Mouse (Mus musculus) forebrain, embryonic 10.5 days (tissue): ENCODE results near the gene Vps54. TPM values are rescaled to one million over a fixed set of nuclear protein-coding genes. Genes with fewer than 3 reads are reported as not detected.

Experiments used
- DNase-seq: peaks from one replicate; pipeline ENCODE4 v3.0.0-alpha.2; 2017; ENCODE audit warnings: low spot score; ENCODE audit errors: extremely low spot score
- H3K27ac ChIP-seq: fragments of 300-500 bp; sonication (generic); 2 replicates; pipeline ENCODE4 v1.5.1; 2016; ENCODE audit warnings: mild to moderate bottlenecking
- H3K27me3 ChIP-seq: fragments of 300-500 bp; sonication (generic); 2 replicates; pipeline ENCODE4 v1.6.1; 2016; ENCODE audit warnings: mild to moderate bottlenecking; ENCODE audit not compliant: poor library complexity, severe bottlenecking
- H3K36me3 ChIP-seq: fragments of 300-500 bp; sonication (generic); replicated peaks from 2 replicates; pipeline ENCODE4 v1.6.1; 2016; ENCODE audit warnings: mild to moderate bottlenecking, moderate library complexity
- H3K4me1 ChIP-seq: fragments of 300-500 bp; sonication (generic); 2 replicates; pipeline ENCODE4 v1.6.1; 2016
- H3K4me3 ChIP-seq: fragments of 300-500 bp; sonication (generic); 2 replicates; pipeline ENCODE4 v1.5.1; 2016; ENCODE audit warnings: mild to moderate bottlenecking, moderate library complexity
- H3K9me3 ChIP-seq: fragments of 300-500 bp; sonication (generic); 2 replicates; pipeline ENCODE4 v1.6.1; 2016; ENCODE audit warnings: mild to moderate bottlenecking, moderate library complexity
- WGBS: fragments of 180-500 bp; shearing (Covaris S2); methylation state at CpG from one replicate; pipeline ENCODE4 v1.1.7; 2016; 5-methylcytosine and 5-hydroxymethylcytosine counted together
- polyA plus RNA-seq: library from polyadenylated mRNA; unstranded; fragments of >200 nt; fragmentation: Nextera tagmentation; extraction: Ambion mirVana; gene quantifications from 2 replicates; pipeline ENCODE4 v1.2.1, GENCODE M21; 2016

The Vps54 gene
- polyA plus RNA-seq, 1 experiment from 2014 or later, result 12.3 TPM

DNA sequence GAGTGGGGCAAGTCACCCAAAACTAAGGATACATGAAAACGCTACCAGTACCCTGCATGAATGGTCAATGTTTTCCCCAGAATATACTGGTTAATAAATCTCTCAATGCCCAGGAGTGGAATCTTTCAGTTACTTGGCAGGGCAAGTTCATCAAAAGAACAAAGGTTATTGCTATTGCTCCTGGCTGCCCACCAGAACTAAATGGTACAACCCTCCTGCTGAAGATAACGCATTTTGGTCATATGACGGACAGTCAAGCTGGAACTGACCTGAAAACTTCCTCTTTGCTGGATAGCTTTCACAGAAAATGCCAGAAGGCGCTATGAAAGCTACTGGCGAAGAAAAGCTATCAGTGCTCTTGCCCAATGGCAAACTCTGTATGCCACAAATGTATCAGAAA is 86.7 kb downstream of the Vps54 start:
- DNase-seq, result no peak
- Histone ChIP-seq H3K9me3 (no peaks in the 10 kb centered on the region), H3K4me1 (no peaks in the 10 kb centered on the region), H3K27me3 (no peaks in the 10 kb centered on the region), H3K27ac (no peak overlapping the region), H3K4me3 (no peak overlapping the region), H3K36me3 (peaks cover 80% of the 10 kb centered on the region)
- WGBS, result 97% methylated on average over 5 of the region's 5 CpGs

DNA sequence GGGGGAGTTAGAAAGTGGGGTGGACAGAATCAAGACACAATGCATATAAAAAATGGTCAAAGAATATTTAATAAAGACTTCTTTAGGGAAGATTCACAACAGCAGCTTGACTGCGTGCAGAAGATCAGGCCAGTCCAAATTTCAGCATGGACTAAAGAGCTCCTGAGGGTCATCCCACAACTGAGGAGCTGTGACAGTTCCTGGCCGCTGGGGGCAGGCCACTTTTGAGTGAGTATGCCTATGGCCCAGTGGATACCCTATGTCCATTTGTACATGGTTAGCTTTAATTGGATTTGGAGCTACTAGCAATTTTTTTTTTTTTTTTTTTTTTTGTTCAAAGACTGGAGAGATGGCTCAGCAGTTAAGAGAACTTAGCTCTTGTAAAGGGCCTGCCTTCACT is 87.7 kb downstream of the Vps54 start:
- no peaks in the 10 kb centered on the region for H3K4me1 ChIP-seq
- WGBS, result 57% methylated on average over 2 of the region's 2 CpGs
- DNase-seq, result peak; percentile 17
- H3K4me3 ChIP-seq, result no peak overlapping the region
- H3K27me3 ChIP-seq, result no peaks in the 10 kb centered on the region
- no peaks in the 10 kb centered on the region for H3K9me3 ChIP-seq
- H3K36me3 ChIP-seq, result peaks cover 79% of the 10 kb centered on the region
- no peak overlapping the region for H3K27ac ChIP-seq

- H3K9me3 ChIP-seq, result no peaks in the 10 kb centered on the region
- H3K36me3 ChIP-seq, result peaks cover 77% of the 10 kb centered on the region
- no peaks in the 10 kb centered on the region for H3K4me1 ChIP-seq
- H3K27ac ChIP-seq, result no peak overlapping the region
- H3K27me3 ChIP-seq, result no peaks in the 10 kb centered on the region
- no peak overlapping the region for H3K4me3 ChIP-seq
- 93% methylated on average over 5 of the region's 5 CpGs for WGBS
- no peak for DNase-seq
These were observed 88.4 kb downstream of the Vps54 start for GRCm38 (mm10) chr11:21327486-21327885.

- H3K4me3 ChIP-seq, result no peak overlapping the region
- H3K9me3 ChIP-seq, result no peaks in the 10 kb centered on the region
- WGBS, result 92% methylated on average over 5 of the region's 5 CpGs
- no peaks in the 10 kb centered on the region for H3K27me3 ChIP-seq
- H3K36me3 ChIP-seq, result peaks cover 75% of the 10 kb centered on the region
- DNase-seq, result no peak
- H3K4me1 ChIP-seq, result no peaks in the 10 kb centered on the region
- no peak overlapping the region for H3K27ac ChIP-seq
These were observed 89.1 kb downstream of the Vps54 start for GRCm38 (mm10) chr11:21328141-21328540.

- DNase-seq, result no peak
- no peaks in the 10 kb centered on the region for H3K27me3 ChIP-seq
- no peaks in the 10 kb centered on the region for H3K9me3 ChIP-seq
- H3K4me3 ChIP-seq, result no peak overlapping the region
- H3K36me3 ChIP-seq, result peaks cover 45% of the 10 kb centered on the region
- WGBS, result 95% methylated on average over 5 of the region's 5 CpGs
- H3K27ac ChIP-seq, result no peak overlapping the region
- H3K4me1 ChIP-seq, result no peaks in the 10 kb centered on the region
These were observed 93.7 kb downstream of the Vps54 start for GRCm38 (mm10) chr11:21332639-21333295.

DNA sequence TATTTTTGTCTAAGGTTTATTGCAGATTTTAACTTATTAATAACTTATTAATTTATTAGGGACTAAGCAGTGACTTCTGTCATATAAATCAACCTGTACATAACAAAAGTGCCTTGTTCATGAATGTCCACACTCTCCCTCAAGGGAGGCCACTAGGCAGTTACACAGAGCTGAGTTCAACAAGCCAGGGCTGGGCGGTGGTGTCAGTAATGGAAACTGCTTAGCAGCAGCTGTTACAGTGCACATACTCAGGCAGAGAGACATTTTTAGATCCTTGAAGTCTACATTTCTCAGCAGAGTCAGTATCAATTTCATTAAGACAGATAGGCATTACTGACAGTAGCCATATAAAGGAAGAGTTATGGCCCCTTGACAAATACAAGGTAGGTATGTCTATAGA is 98.8 kb downstream of the Vps54 start:
- Histone ChIP-seq H3K4me1 (no peaks in the 10 kb centered on the region), H3K27me3 (no peaks in the 10 kb centered on the region), H3K36me3 (peaks cover 4% of the 10 kb centered on the region), H3K27ac (no peak overlapping the region), H3K4me3 (no peak overlapping the region), H3K9me3 (no peaks in the 10 kb centered on the region)
- DNase-seq, result no peak
- WGBS, result 93% methylated on average over 1 of the region's 1 CpGs

GRCm38 (mm10) chr11:21339088-21339487 is 100.0 kb downstream of the Vps54 start:
- no peak overlapping the region for H3K4me3 ChIP-seq
- no peak overlapping the region for H3K27ac ChIP-seq
- H3K27me3 ChIP-seq, result no peaks in the 10 kb centered on the region
- H3K36me3 ChIP-seq, result peaks cover 10% of the 10 kb centered on the region
- no peak for DNase-seq
- 84% methylated on average over 4 of the region's 4 CpGs for WGBS
- H3K9me3 ChIP-seq, result no peaks in the 10 kb centered on the region
- H3K4me1 ChIP-seq, result no peaks in the 10 kb centered on the region

- 93% methylated on average over 5 of the region's 5 CpGs for WGBS
- Histone ChIP-seq H3K4me1 (no peaks in the 10 kb centered on the region), H3K4me3 (no peak overlapping the region), H3K9me3 (no peaks in the 10 kb centered on the region), H3K27ac (no peak overlapping the region), H3K36me3 (peaks cover 20% of the 10 kb centered on the region), H3K27me3 (no peaks in the 10 kb centered on the region)
- no peak for DNase-seq
These were observed 104.4 kb downstream of the Vps54 start for GRCm38 (mm10) chr11:21343490-21343889.

DNA sequence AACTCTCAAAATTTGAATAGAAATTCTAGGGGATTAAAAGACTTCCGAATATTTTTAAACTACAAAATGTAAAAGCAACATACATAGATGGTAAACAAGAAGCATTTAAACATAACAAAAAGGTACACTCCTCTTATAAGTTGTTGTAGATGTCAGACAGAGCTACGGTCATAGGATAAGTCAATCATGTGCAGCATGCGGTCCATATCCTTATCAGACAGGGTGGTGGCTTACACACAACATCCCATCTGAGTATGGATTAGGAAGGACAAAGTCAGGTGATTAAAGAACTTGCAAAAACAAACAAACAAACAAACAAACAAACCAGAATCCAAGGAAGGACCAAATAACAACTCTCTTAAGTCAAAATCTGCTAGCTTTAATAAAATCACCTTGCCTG is 106.9 kb downstream of the Vps54 start:
- Histone ChIP-seq H3K9me3 (no peaks in the 10 kb centered on the region), H3K4me1 (peaks cover 4% of the 10 kb centered on the region; the same call in 1 of the 2 replicates), H3K27ac (no peak overlapping the region), H3K27me3 (no peaks in the 10 kb centered on the region), H3K4me3 (no peak overlapping the region), H3K36me3 (peaks cover 23% of the 10 kb centered on the region)
- WGBS, result 92% methylated on average over 3 of the region's 3 CpGs
- no peak for DNase-seq

DNA sequence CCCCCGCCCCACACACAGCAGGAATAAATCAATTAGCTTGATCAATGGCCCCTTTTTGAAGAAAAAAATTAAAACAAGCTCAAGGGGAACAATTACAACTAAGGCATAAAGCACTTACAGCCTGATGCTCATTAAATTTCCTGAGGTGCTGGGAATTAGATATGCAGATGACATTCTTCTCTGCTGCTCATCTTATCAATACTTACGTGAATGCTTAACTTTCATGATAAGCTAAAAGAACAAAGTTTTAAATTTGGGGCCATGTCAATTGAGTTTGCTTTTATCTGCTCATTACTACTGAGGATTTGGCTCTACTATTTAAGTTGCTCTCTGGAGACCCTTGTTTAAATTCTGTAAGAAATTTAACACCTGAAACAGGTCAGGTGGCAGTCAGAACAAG is 109.8 kb downstream of the Vps54 start:
- H3K4me1 ChIP-seq, result peaks cover 4% of the 10 kb centered on the region; the same call in 1 of the 2 replicates
- no peaks in the 10 kb centered on the region for H3K9me3 ChIP-seq
- H3K4me3 ChIP-seq, result no peak overlapping the region
- no peak for DNase-seq
- WGBS, result 83% methylated on average over 2 of the region's 2 CpGs
- no peaks in the 10 kb centered on the region for H3K27me3 ChIP-seq
- no peak overlapping the region for H3K27ac ChIP-seq
- H3K36me3 ChIP-seq, result peaks cover 27% of the 10 kb centered on the region

DNA sequence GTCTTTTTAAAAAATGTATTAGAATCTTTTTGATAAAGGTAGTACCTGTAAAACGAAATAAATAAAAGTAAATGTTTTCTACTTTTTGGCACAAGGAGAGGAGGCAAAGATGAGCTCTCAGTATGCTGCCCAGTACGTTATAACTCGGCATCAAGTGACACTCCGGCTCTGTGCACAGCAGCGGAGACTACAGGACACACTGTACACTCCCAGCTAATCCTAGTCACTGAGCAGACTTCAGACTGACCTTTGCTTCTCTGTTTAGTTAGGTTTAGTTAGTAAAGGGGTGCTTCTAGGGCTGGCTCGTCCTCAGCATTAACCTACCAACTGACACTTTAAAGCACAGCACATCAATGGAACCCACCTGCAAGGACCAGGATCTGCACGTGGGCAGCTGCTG is 112.2 kb downstream of the Vps54 start:
- no peaks in the 10 kb centered on the region for H3K9me3 ChIP-seq
- no peak overlapping the region for H3K4me3 ChIP-seq
- peaks cover 19% of the 10 kb centered on the region for H3K36me3 ChIP-seq
- H3K4me1 ChIP-seq, result peaks cover 4% of the 10 kb centered on the region; the same call in 1 of the 2 replicates
- 90% methylated on average over 7 of the region's 7 CpGs for WGBS
- no peak for DNase-seq
- H3K27ac ChIP-seq, result no peak overlapping the region
- H3K27me3 ChIP-seq, result no peaks in the 10 kb centered on the region

DNA sequence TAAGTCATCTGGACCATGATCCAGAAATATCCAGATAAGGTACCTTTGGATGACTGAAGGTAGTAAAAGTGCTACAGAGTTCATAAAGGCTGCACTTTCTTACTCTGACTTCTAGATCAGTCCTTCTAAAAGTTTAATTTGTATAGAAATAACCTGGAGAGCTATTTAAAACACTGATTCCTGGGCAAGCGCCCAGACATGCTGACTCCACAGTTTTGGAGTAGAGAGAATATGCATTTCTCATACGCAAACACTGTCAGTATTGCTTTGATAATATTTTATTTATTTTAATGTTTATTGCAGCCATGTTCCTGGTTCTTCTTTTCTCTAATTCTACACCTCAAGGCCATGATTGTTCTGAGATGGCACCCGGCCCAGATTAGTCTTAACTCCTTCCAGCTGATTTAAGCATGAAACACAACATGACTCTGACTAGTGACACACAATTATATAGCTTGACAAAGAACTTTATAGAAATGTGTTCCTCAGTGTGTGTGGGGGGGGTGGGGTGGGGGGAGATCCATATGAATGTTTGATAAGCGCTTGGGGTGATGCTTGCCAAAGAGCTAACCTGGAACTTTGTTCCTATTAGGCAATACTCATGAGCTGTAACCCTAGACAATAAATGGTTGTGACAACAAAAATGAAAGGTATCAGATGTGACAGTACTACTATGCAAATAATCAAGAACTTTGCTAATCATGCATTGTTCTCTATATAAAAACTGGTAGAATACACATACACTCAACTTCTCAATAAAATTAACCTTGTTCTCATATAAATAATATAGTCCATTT is 124.3 kb downstream of the Vps54 start:
- H3K36me3 ChIP-seq, result no peaks in the 10 kb centered on the region
- DNase-seq, result no peak
- no peak overlapping the region for H3K4me3 ChIP-seq
- H3K27ac ChIP-seq, result no peak overlapping the region
- 91% methylated on average over 4 of the region's 4 CpGs for WGBS
- peaks cover 4% of the 10 kb centered on the region for H3K4me1 ChIP-seq
- no peaks in the 10 kb centered on the region for H3K27me3 ChIP-seq
- no peaks in the 10 kb centered on the region for H3K9me3 ChIP-seq

GRCm38 (mm10) chr11:21368466-21368865 is 129.4 kb downstream of the Vps54 start:
- no peak overlapping the region for H3K4me3 ChIP-seq
- WGBS, result 57% methylated on average over 7 of the region's 7 CpGs

More at GRCm38 (mm10) chr11:21368466-21368865, 129.4 kb downstream of the Vps54 start:
- H3K27ac ChIP-seq, result no peak overlapping the region
- H3K27me3 ChIP-seq, result peaks cover 12% of the 10 kb centered on the region
- no peaks in the 10 kb centered on the region for H3K36me3 ChIP-seq
- no peaks in the 10 kb centered on the region for H3K9me3 ChIP-seq
- DNase-seq, result no peak
- peaks cover 23% of the 10 kb centered on the region for H3K4me1 ChIP-seq
